Mouse (Mus musculus) ES-E14 (cell line): Measurements from ENCODE around the gene Slc16a3.

Source experiments
- MAFK ChIP-seq: IDR thresholded peaks from 2 replicates; pipeline ENCODE4 v1.6.1; 2014; ENCODE audit warnings: mild to moderate bottlenecking, low read depth, low read length, inconsistent platforms; ENCODE audit not compliant: insufficient read depth
- ZNF384 ChIP-seq: IDR thresholded peaks from 2 replicates; pipeline ENCODE4 v1.6.1; 2012; ENCODE audit warnings: low read depth, low read length, inconsistent platforms

- TF ChIP-seq ZNF384 (no peak), MAFK (no peak)
These were observed 45.7 kb upstream of the Slc16a3 start for GRCm38 (mm10) chr11:120902487-120903142.
